Mouse (Mus musculus) limb, embryonic 14.5 days (tissue): ENCODE data around the gene Pim1. TPM values are rescaled to one million over a fixed set of nuclear protein-coding genes. Genes with fewer than 3 reads are reported as not detected.

Source experiments
- ATAC-seq: fragments of 200-750 bp; cut with Nextera tagmentation; 2 replicates; pipeline ENCODE4 v1.8.0; 2017; ENCODE audit warnings: low read depth, moderate number of reproducible peaks, moderate TSS enrichment; ENCODE audit not compliant: low FRiP score
- DNase-seq: peaks from one replicate; pipeline ENCODE4 v3.0.0-alpha.2; 2015; ENCODE audit warnings: low spot score
- H3K27ac ChIP-seq: fragments of 300-500 bp; sonication (generic); replicated peaks from 2 replicates; pipeline ENCODE4 v1.5.1; 2014; ENCODE audit warnings: low read depth, mild to moderate bottlenecking, low read length, moderate library complexity, mixed read lengths
- H3K27me3 ChIP-seq: fragments of 300-500 bp; sonication (generic); 2 replicates; pipeline ENCODE4 v1.6.1; 2014; ENCODE audit warnings: low read length, mixed read lengths; ENCODE audit not compliant: control insufficient read depth, insufficient read depth
- H3K36me3 ChIP-seq: fragments of 300-500 bp; sonication (generic); 2 replicates; pipeline ENCODE4 v1.6.1; 2014; ENCODE audit warnings: mild to moderate bottlenecking, low read length, moderate library complexity, mixed read lengths; ENCODE audit not compliant: control insufficient read depth, insufficient read depth
- H3K4me1 ChIP-seq: fragments of 300-500 bp; sonication (generic); 2 replicates; pipeline ENCODE4 v1.6.1; 2014; ENCODE audit warnings: antibody characterized with exemption, low read length, mixed read lengths; ENCODE audit not compliant: control insufficient read depth, insufficient read depth
- H3K4me2 ChIP-seq: fragments of 300-500 bp; sonication (generic); replicated peaks from 2 replicates; pipeline ENCODE4 v1.6.1; 2014; ENCODE audit warnings: low read depth, mild to moderate bottlenecking, low read length, moderate library complexity; ENCODE audit not compliant: severe bottlenecking
- H3K4me3 ChIP-seq: fragments of 300-500 bp; sonication (generic); replicated peaks from 2 replicates; pipeline ENCODE4 v1.5.1; 2014; ENCODE audit warnings: low read length
- H3K9ac ChIP-seq: fragments of 300-500 bp; sonication (generic); 2 replicates; pipeline ENCODE4 v1.6.1; 2014; ENCODE audit warnings: mild to moderate bottlenecking, low read depth, low read length, moderate library complexity; ENCODE audit not compliant: severe bottlenecking
- H3K9me3 ChIP-seq: fragments of 300-500 bp; sonication (generic); 2 replicates; pipeline ENCODE4 v1.6.1; 2016; ENCODE audit warnings: low read length; ENCODE audit not compliant: control insufficient read depth
- POLR2A ChIP-seq: fragments of 200-500 bp; IDR thresholded peaks from 2 replicates; pipeline ENCODE4 v1.8.0; 2012; ENCODE audit warnings: inconsistent platforms, mild to moderate bottlenecking, moderate library complexity, borderline replicate concordance; ENCODE audit not compliant: insufficient read depth, insufficient read length; ENCODE audit errors: extremely low read depth
- WGBS: fragments of 180-500 bp; shearing (Covaris S2); extraction: QIAGEN DNeasy Blood & Tissue Kit; methylation state at CpG from one replicate; pipeline ENCODE4 v1.1.7; 2014; 5-methylcytosine and 5-hydroxymethylcytosine counted together
- polyA plus RNA-seq, 2 experiments: library from polyadenylated mRNA; depleted of rRNA in 1 of 2; stranded (reverse) in 1 of 2; unstranded in 1 of 2; fragments of >200 nt; fragmentation: Nextera tagmentation in 1 of 2; extraction: Ambion mirVana in 1 of 2; gene quantifications; 2 replicates each; pipeline versions ENCODE4 v1.2.1 to v1.2.3; 2012 to 2014

Gene Pim1
- polyA plus RNA-seq, 2 experiments: 15.7 to 18.4 TPM

- Histone ChIP-seq H3K4me2 (no peak overlapping the region), H3K4me1 (no peaks in the 10 kb centered on the region), H3K9ac (no peak overlapping the region), H3K27me3 (no peaks in the 10 kb centered on the region), H3K27ac (no peak overlapping the region), H3K4me3 (no peak overlapping the region), H3K36me3 (no peaks in the 10 kb centered on the region), H3K9me3 (no peaks in the 10 kb centered on the region)
- no peak for ATAC-seq
- no peak for TF ChIP-seq POLR2A
- no peak for DNase-seq
- WGBS: 71% methylated on average over 8 of the region's 8 CpGs
Measured at GRCm38 (mm10) chr17:29519731-29520130, 29.2 kb downstream of the Pim1 start.

- H3K4me1 ChIP-seq: no peaks in the 10 kb centered on the region
- no peak overlapping the region for H3K27ac ChIP-seq
- ATAC-seq: no peak
- H3K9me3 ChIP-seq: no peaks in the 10 kb centered on the region; the same call in 1 of the 2 replicates
- no peak overlapping the region for H3K4me3 ChIP-seq
- no peak for TF ChIP-seq POLR2A
- no peak overlapping the region for H3K4me2 ChIP-seq
- no peaks in the 10 kb centered on the region for H3K36me3 ChIP-seq
- 78% methylated on average over 2 of the region's 2 CpGs for WGBS
- H3K9ac ChIP-seq: no peak overlapping the region
- no peak for DNase-seq
- H3K27me3 ChIP-seq: no peaks in the 10 kb centered on the region
Measured at GRCm38 (mm10) chr17:29525613-29526012, 35.1 kb downstream of the Pim1 start.

GRCm38 (mm10) chr17:29528568-29529187, 38.1 kb downstream of the Pim1 start:
- Histone ChIP-seq H3K27me3 (no peaks in the 10 kb centered on the region), H3K9me3 (no peaks in the 10 kb centered on the region; the same call in 1 of the 2 replicates), H3K27ac (no peak overlapping the region), H3K9ac (no peak overlapping the region), H3K4me3 (no peak overlapping the region), H3K36me3 (no peaks in the 10 kb centered on the region), H3K4me1 (no peaks in the 10 kb centered on the region), H3K4me2 (no peak overlapping the region)
- ATAC-seq (no peak), DNase-seq (no peak)
- WGBS: 83% methylated on average over 8 of the region's 8 CpGs
- no peak for TF ChIP-seq POLR2A

GRCm38 (mm10) chr17:29530508-29530907, 40.0 kb downstream of the Pim1 start:
- H3K4me3 ChIP-seq: no peak overlapping the region
- H3K27ac ChIP-seq: no peak overlapping the region
- H3K4me2 ChIP-seq: no peak overlapping the region
- WGBS: 80% methylated on average over 6 of the region's 6 CpGs
- no peaks in the 10 kb centered on the region for H3K27me3 ChIP-seq
- ATAC-seq (no peak), DNase-seq (no peak)
- TF ChIP-seq POLR2A: no peak
- H3K36me3 ChIP-seq: no peaks in the 10 kb centered on the region
- H3K9ac ChIP-seq: no peak overlapping the region
- no peaks in the 10 kb centered on the region; the same call in 1 of the 2 replicates for H3K9me3 ChIP-seq
- H3K4me1 ChIP-seq: no peaks in the 10 kb centered on the region

GRCm38 (mm10) chr17:29531278-29531677, 40.7 kb downstream of the Pim1 start:
- ATAC-seq: no peak
- Histone ChIP-seq H3K4me2 (no peak overlapping the region), H3K4me3 (no peak overlapping the region), H3K27me3 (no peaks in the 10 kb centered on the region), H3K36me3 (no peaks in the 10 kb centered on the region), H3K9me3 (no peaks in the 10 kb centered on the region), H3K4me1 (no peaks in the 10 kb centered on the region), H3K27ac (no peak overlapping the region), H3K9ac (no peak overlapping the region)
- 75% methylated on average over 9 of the region's 9 CpGs for WGBS
- no peak for DNase-seq
- no peak for TF ChIP-seq POLR2A
